Mouse (Mus musculus) cerebellum, adult 2 months (tissue): ENCODE results near the gene Arl1.

Experiments
- CTCF ChIP-seq: fragments of 200-500 bp; IDR thresholded peaks from 2 replicates; pipeline ENCODE4 v1.5.1; 2011; ENCODE audit warnings: low read depth, mild to moderate bottlenecking, control low read depth, low read length, moderate library complexity, borderline replicate concordance; ENCODE audit not compliant: insufficient read depth
- POLR2A ChIP-seq: fragments of 200-500 bp; IDR thresholded peaks from 2 replicates; pipeline ENCODE4 v1.6.1; 2011; ENCODE audit warnings: low read length, control low read depth, borderline replicate concordance; ENCODE audit not compliant: insufficient read depth

DNA sequence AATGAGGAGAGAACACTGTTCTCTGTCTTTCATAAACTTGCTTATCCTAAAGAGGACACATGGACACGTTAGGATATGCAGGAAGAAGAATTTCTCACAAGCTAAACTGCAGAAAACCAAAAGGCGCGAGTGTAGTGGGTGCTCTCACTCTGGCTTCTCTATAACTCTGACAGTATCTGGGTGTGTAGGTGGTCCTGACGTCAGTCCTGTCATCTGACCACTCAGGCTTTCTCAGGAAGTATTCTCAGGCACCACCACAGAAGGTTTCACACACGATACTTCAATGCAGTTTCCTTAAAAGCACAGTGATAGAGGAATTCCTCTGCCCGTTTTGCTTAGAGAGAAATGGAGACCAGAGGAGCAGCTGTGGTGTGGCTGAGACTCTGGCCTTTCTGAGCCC, 45.5 kb downstream of the Arl1 start:
- TF ChIP-seq POLR2A (no peak), CTCF (no peak)
